Mouse (Mus musculus): Measurements from ENCODE around the gene Casc1. TPM values are rescaled to one million over a fixed set of nuclear protein-coding genes. Genes with fewer than 3 reads are reported as not detected.

Gene Casc1
- polyA plus RNA-seq, 1 experiment from 2014 or later = 0.13 TPM

DNA sequence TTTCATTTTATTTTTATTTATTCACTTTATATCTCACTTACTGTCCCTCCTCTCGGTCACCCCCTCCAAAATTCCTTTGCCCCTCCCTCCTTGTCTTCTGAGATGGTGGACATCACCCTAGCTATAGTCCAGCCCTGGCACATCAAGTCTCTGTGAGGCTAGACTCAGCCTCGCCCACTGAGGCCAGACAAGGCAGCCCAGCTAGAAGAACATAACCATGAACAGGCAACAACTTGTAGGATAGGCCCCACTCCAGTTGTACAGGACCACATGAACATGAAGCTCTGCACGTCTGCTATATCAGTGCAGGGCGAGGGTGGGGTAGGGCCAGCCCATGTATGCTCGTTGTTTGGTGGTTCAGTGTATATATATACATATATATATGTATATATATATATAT, 78.8 kb downstream of the Casc1 start:
- Histone ChIP-seq H3K36me3 (replicated peaks; ENCODE audit: control insufficient read depth, insufficient read depth, low read depth, low read length) (no peaks in the 10 kb centered on the region), H3K9me3 (replicated peaks; ENCODE audit: control insufficient read depth, low read length) (no peaks in the 10 kb centered on the region), H3K4me1 (ENCODE audit: control insufficient read depth, insufficient read depth, low read length) (no peaks in the 10 kb centered on the region), H3K27me3 (ENCODE audit: control insufficient read depth, insufficient read depth, low read length) (no peaks in the 10 kb centered on the region), H3K27ac (replicated peaks; ENCODE audit: low read depth, low read length) (no peak overlapping the region), H3K9ac (replicated peaks; ENCODE audit: low read length) (no peak overlapping the region), H3K4me3 (ENCODE audit: low read depth, low read length) (no peak overlapping the region), H3K4me2 (ENCODE audit: low read depth, low read length) (no peak overlapping the region)
- ATAC-seq (replicated peaks; ENCODE audit: insufficient number of reproducible peaks, low FRiP score, low TSS enrichment, low read depth) = no peak
- WGBS = 84% methylated on average over 5 of the region's 5 CpGs
- DNase-seq (ENCODE audit: low spot score) = no peak

DNA sequence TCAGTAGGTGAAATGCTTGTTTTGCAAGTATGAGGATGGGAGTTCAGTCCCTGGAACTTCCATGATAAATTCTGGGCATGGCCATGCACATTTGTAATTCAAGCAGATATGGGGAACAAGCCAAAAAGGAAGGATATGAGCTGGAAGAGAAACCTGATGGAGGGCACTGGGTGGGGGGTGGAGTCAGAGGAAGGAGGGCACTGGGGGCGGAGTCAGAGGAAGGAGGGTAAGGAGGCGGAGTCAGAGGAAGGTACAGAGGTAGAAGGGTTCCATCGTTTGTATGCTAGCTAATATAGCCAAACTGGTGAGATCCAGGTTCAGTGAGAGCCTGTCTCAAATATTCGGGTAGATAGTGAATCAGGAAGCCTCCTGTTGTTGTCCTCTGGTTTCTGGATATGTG, 81.2 kb downstream of the Casc1 start:
- no peak overlapping the region for H3K4me3 ChIP-seq (ENCODE audit: low read depth, low read length)
- no peaks in the 10 kb centered on the region for H3K36me3 ChIP-seq (replicated peaks; ENCODE audit: control insufficient read depth, insufficient read depth, low read depth, low read length)
- H3K27me3 ChIP-seq (ENCODE audit: control insufficient read depth, insufficient read depth, low read length) = no peaks in the 10 kb centered on the region
- no peak overlapping the region for H3K27ac ChIP-seq (replicated peaks; ENCODE audit: low read depth, low read length)
- no peaks in the 10 kb centered on the region for H3K4me1 ChIP-seq (ENCODE audit: control insufficient read depth, insufficient read depth, low read length)
- 74% methylated on average over 4 of the region's 4 CpGs for WGBS
- H3K9me3 ChIP-seq (replicated peaks; ENCODE audit: control insufficient read depth, low read length) = no peaks in the 10 kb centered on the region
- ATAC-seq (replicated peaks; ENCODE audit: insufficient number of reproducible peaks, low FRiP score, low TSS enrichment, low read depth) (no peak), DNase-seq (ENCODE audit: low spot score) (no peak)
- H3K9ac ChIP-seq (replicated peaks; ENCODE audit: low read length) = no peak overlapping the region
- H3K4me2 ChIP-seq (ENCODE audit: low read depth, low read length) = no peak overlapping the region

DNA sequence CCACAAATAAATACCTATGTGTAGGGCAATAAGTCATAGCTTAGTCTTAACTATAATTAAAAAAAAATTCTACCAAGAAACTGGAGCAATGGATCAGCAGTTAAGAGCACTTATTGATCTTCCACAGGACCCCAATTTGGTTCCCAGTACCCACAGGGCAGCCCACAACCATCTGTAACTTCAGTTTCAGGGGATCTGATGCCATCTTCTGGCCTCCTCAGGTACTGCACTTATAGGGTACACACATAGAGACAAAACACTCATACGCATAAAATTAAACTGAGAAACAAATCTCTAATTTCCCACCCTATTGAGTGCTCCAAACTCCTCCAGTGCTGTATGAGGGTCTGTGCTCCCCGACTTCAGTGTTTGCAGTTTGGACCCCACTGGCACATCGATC, 83.2 kb downstream of the Casc1 start:
- Histone ChIP-seq H3K9me3 (replicated peaks; ENCODE audit: control insufficient read depth, low read length) (no peaks in the 10 kb centered on the region), H3K4me3 (ENCODE audit: low read depth, low read length) (no peak overlapping the region), H3K27me3 (ENCODE audit: control insufficient read depth, insufficient read depth, low read length) (no peaks in the 10 kb centered on the region), H3K4me2 (ENCODE audit: low read depth, low read length) (no peak overlapping the region), H3K36me3 (replicated peaks; ENCODE audit: control insufficient read depth, insufficient read depth, low read depth, low read length) (no peaks in the 10 kb centered on the region), H3K27ac (replicated peaks; ENCODE audit: low read depth, low read length) (no peak overlapping the region), H3K4me1 (ENCODE audit: control insufficient read depth, insufficient read depth, low read length) (no peaks in the 10 kb centered on the region), H3K9ac (replicated peaks; ENCODE audit: low read length) (no peak overlapping the region)
- DNase-seq (ENCODE audit: low spot score) (no peak), ATAC-seq (replicated peaks; ENCODE audit: insufficient number of reproducible peaks, low FRiP score, low TSS enrichment, low read depth) (no peak)
- 92% methylated on average over 3 of the region's 3 CpGs for WGBS

DNA sequence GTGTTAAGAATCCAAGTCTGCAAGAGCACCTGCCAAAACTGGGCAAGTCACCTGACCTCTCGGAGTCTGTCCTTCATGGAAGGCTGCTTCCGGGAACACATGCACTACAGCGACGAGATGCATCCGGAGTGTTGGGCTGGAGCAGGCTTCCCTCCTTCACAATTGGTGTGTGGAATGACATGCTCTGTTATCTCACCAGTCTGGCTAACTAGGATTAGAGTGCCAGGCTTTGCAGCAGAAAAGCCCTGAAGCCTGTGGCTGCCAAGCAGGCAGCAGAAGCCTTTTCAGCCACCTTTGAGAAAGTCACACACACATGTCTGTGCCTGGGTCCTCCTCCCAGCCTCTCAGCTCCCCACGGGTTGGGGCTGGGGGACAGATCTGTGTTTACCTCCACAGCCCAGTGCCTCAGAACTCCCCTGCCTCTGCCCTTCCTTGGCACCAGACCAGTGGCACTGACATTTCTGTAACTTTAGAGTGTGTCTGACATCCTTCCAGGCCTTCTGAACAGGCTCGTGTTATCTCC, 85.2 kb downstream of the Casc1 start:
- no peaks in the 10 kb centered on the region for H3K9me3 ChIP-seq (replicated peaks; ENCODE audit: control insufficient read depth, low read length)
- no peaks in the 10 kb centered on the region for H3K4me1 ChIP-seq (ENCODE audit: control insufficient read depth, insufficient read depth, low read length)
- H3K4me2 ChIP-seq (ENCODE audit: low read depth, low read length) = no peak overlapping the region
- no peak overlapping the region for H3K9ac ChIP-seq (replicated peaks; ENCODE audit: low read length)
- H3K4me3 ChIP-seq (ENCODE audit: low read depth, low read length) = no peak overlapping the region
- ATAC-seq (replicated peaks; ENCODE audit: insufficient number of reproducible peaks, low FRiP score, low TSS enrichment, low read depth) = no peak
- no peaks in the 10 kb centered on the region for H3K36me3 ChIP-seq (replicated peaks; ENCODE audit: control insufficient read depth, insufficient read depth, low read depth, low read length)
- 69% methylated on average over 7 of the region's 7 CpGs for WGBS
- DNase-seq (ENCODE audit: low spot score) = no peak
- no peaks in the 10 kb centered on the region for H3K27me3 ChIP-seq (ENCODE audit: control insufficient read depth, insufficient read depth, low read length)
- H3K27ac ChIP-seq (replicated peaks; ENCODE audit: low read depth, low read length) = no peak overlapping the region

Other genes starting within 250 kb of the Casc1 start
- 88.0 and 89.1 TPM in 2 replicates for gene Bcat1, start 134.8 kb downstream of the Casc1 start, polyA plus RNA-seq (2014; fragmentation: Nextera tagmentation; extraction: Ambion mirVana)
- gene Lrmp, start 95.4 kb downstream of the Casc1 start, polyA plus RNA-seq (2014; fragmentation: Nextera tagmentation; extraction: Ambion mirVana) = 1.8 and 2.0 TPM in 2 replicates
- gene Etfrf1, start 129 bp upstream of the Casc1 start, polyA plus RNA-seq (2014; fragmentation: Nextera tagmentation; extraction: Ambion mirVana) = 29.8 and 33.2 TPM in 2 replicates
- 100 and 116 TPM in 2 replicates for gene Kras, start 39.2 kb upstream of the Casc1 start, polyA plus RNA-seq (2014; fragmentation: Nextera tagmentation; extraction: Ambion mirVana)